In genomic region chr14:23475129-23475528, GRCm38 (mm10) we compare ENCODE assay signal across 28 mouse cellular contexts.
DNase-seq lines count a peak whose midpoint lies in the region; ATAC-seq and TF ChIP-seq lines count a peak whose summit lies in the region.
"Had no signal": no experiment of that assay in that cellular context is flagged by ENCODE, and none has a peak within 500 bp of the region (broad histone marks: within the 10 kb centered on the region; RNA-seq: fewer than 3 reads in every experiment).

No protein-coding gene starts in this region.

- DNase-seq in forebrain, postnatal 0 days = peak; percentile 62
- DNase-seq in forebrain, embryonic 10.5 days (ENCODE audit: extremely low spot score, low spot score) = no peak
- DNase-seq in layer of hippocampus, adult 18-20 months (ENCODE audit: low spot score in 2 of 2) = peak; percentile 21 to 71
- no peak for DNase-seq in layer of hippocampus, adult 8-10 months (ENCODE audit: low spot score in 2 of 2)
- peak; percentile 41 for DNase-seq in layer of hippocampus, adult 9-10 months (ENCODE audit: low spot score)
- DNase-seq in embryo, embryonic 11 days = no peak
- DNase-seq: adrenal gland, adult 8-10 months; adrenal gland, postnatal 25 days; cerebellum, adult 11 months; cerebellum, adult 2 months; cerebellum, adult 9-11 months; cerebellum, postnatal 25 days; gastrocnemius, postnatal 10 days; gastrocnemius, postnatal 36 days; heart, postnatal 10 days; heart, postnatal 36 days had no signal

- no peaks in the 10 kb centered on the region for H3K9me3 ChIP-seq in forebrain, postnatal 0 days (ENCODE audit: low read length)
- no peaks in the 10 kb centered on the region for H3K9me3 ChIP-seq in forebrain, embryonic 10.5 days
- no peaks in the 10 kb centered on the region for H3K9me3 ChIP-seq in forebrain, embryonic 13.5 days (replicated peaks)
- H3K9me3 ChIP-seq: embryonic facial prominence, embryonic 10.5 days; embryonic facial prominence, embryonic 13.5 days; heart, embryonic 15.5 days; hindbrain, embryonic 10.5 days; hindbrain, embryonic 13.5 days had no signal

- TF ChIP-seq CTCF in forebrain, postnatal 0 days (IDR thresholded peaks at IDR 0.05; ENCODE audit: low read depth) = no peak

- 0 out of 2 replicates have a peak overlapping the region, but pooled peaks have one; percentile 21 for H3K27ac ChIP-seq in forebrain, postnatal 0 days (ENCODE audit: low read depth, low read length)
- H3K27ac ChIP-seq in forebrain, embryonic 10.5 days = no peak overlapping the region
- no peak overlapping the region for H3K27ac ChIP-seq in forebrain, embryonic 13.5 days
- H3K27ac ChIP-seq: embryonic facial prominence, embryonic 10.5 days; embryonic facial prominence, embryonic 13.5 days; heart, embryonic 15.5 days; hindbrain, embryonic 10.5 days; hindbrain, embryonic 13.5 days; hindbrain, postnatal 0 days had no signal

- no peak overlapping the region for H3K4me2 ChIP-seq in forebrain, postnatal 0 days (ENCODE audit: low read depth)
- H3K4me2 ChIP-seq in forebrain, embryonic 13.5 days = no peak overlapping the region
- H3K4me2 ChIP-seq: embryonic facial prominence, embryonic 13.5 days; heart, embryonic 11.5 days; heart, embryonic 15.5 days; hindbrain, embryonic 13.5 days had no signal

- no peak overlapping the region for H3K4me3 ChIP-seq in forebrain, postnatal 0 days (ENCODE audit: low read depth, low read length)
- H3K4me3 ChIP-seq in forebrain, embryonic 10.5 days = no peak overlapping the region
- no peak overlapping the region for H3K4me3 ChIP-seq in forebrain, embryonic 13.5 days
- H3K4me3 ChIP-seq: embryonic facial prominence, embryonic 10.5 days; embryonic facial prominence, embryonic 13.5 days; erythroblast, embryonic 14.5 days; heart, embryonic 15.5 days; hindbrain, embryonic 10.5 days; hindbrain, embryonic 13.5 days had no signal

- no peaks in the 10 kb centered on the region for H3K27me3 ChIP-seq in forebrain, postnatal 0 days (ENCODE audit: insufficient read depth, low read length)
- no peaks in the 10 kb centered on the region for H3K27me3 ChIP-seq in forebrain, embryonic 10.5 days (ENCODE audit: poor library complexity, severe bottlenecking)
- no peaks in the 10 kb centered on the region for H3K27me3 ChIP-seq in forebrain, embryonic 13.5 days
- H3K27me3 ChIP-seq: embryonic facial prominence, embryonic 13.5 days; heart, embryonic 15.5 days; hindbrain, embryonic 13.5 days had no signal

- no peaks in the 10 kb centered on the region for H3K4me1 ChIP-seq in forebrain, postnatal 0 days (ENCODE audit: insufficient read depth)
- peaks cover 6% of the 10 kb centered on the region; the same call in 1 of the 2 replicates for H3K4me1 ChIP-seq in forebrain, embryonic 10.5 days
- H3K4me1 ChIP-seq in forebrain, embryonic 13.5 days = no peaks in the 10 kb centered on the region
- H3K4me1 ChIP-seq: heart, embryonic 15.5 days; hindbrain, embryonic 10.5 days; hindbrain, embryonic 13.5 days had no signal

- WGBS in forebrain, postnatal 0 days = 60% methylated on average over 4 of the region's 4 CpGs
- WGBS in forebrain, embryonic 10.5 days = 88% methylated on average over 4 of the region's 4 CpGs
- 89% methylated on average over 4 of the region's 4 CpGs for WGBS in forebrain, embryonic 13.5 days

- no peak overlapping the region for H3K9ac ChIP-seq in forebrain, postnatal 0 days
- no peak overlapping the region for H3K9ac ChIP-seq in forebrain, embryonic 13.5 days
- H3K9ac ChIP-seq: embryonic facial prominence, embryonic 13.5 days; heart, embryonic 15.5 days; hindbrain, embryonic 13.5 days had no signal

- no peaks in the 10 kb centered on the region for H3K36me3 ChIP-seq in forebrain, postnatal 0 days (ENCODE audit: insufficient read depth)
- no peaks in the 10 kb centered on the region for H3K36me3 ChIP-seq in forebrain, embryonic 10.5 days (replicated peaks)
- no peaks in the 10 kb centered on the region for H3K36me3 ChIP-seq in forebrain, embryonic 13.5 days (ENCODE audit: poor library complexity, severe bottlenecking)
- H3K36me3 ChIP-seq: embryonic facial prominence, embryonic 10.5 days; embryonic facial prominence, embryonic 13.5 days; heart, embryonic 15.5 days; hindbrain, embryonic 10.5 days; hindbrain, embryonic 13.5 days had no signal

- peak; percentile 71 for ATAC-seq in forebrain, postnatal 0 days
- no peak for ATAC-seq in forebrain, embryonic 13.5 days
- ATAC-seq: activated CD4-positive, CD25-positive, alpha-beta regulatory T cell, adult 4 months; forebrain, embryonic 14.5 days; hindbrain, postnatal 0 days; inflammation-experienced regulatory T-cells, adult 6 months had no signal

Comparison
In these comparisons a context has a peak if more than half of its experiments do, and no peak if none do; other contexts are left out.
1. DNase-seq: peak in forebrain, postnatal 0 days (single experiment), layer of hippocampus, adult 18-20 months (2 of 2) and layer of hippocampus, adult 9-10 months (single experiment); none in forebrain, embryonic 10.5 days (single experiment), layer of hippocampus, adult 8-10 months (0 of 2) and embryo, embryonic 11 days (single experiment).